In genomic region chr14:31930367-31930766, GRCm38 (mm10) we compare ENCODE assay signal across 9 mouse cellular contexts.
DNase-seq lines count a peak whose midpoint lies in the region; ATAC-seq lines count a peak whose summit lies in the region.
"Had no signal": no experiment of that assay in that cellular context is flagged by ENCODE, and none has a peak within 500 bp of the region (broad histone marks: within the 10 kb centered on the region; RNA-seq: fewer than 3 reads in every experiment).

No protein-coding gene starts in this region.

- peaks cover 22% of the 10 kb centered on the region for H3K4me1 ChIP-seq in hindbrain, embryonic 13.5 days (replicated peaks)
- H3K4me1 ChIP-seq in hindbrain, embryonic 16.5 days (ENCODE audit: control insufficient read depth, insufficient read depth, low read depth, low read length), result no peaks in the 10 kb centered on the region
- peaks cover 31% of the 10 kb centered on the region for H3K4me1 ChIP-seq in heart, embryonic 12.5 days (replicated peaks)

- 0 out of 2 replicates have a peak overlapping the region, but pooled peaks have one; percentile 1 for H3K27ac ChIP-seq in hindbrain, embryonic 13.5 days
- no peak overlapping the region for H3K27ac ChIP-seq in hindbrain, embryonic 16.5 days (ENCODE audit: low read depth, low read length)
- peak overlapping the region; percentile 75; the same call in 1 of the 2 replicates for H3K27ac ChIP-seq in heart, embryonic 12.5 days (ENCODE audit: poor library complexity, severe bottlenecking)
- H3K27ac ChIP-seq: limb, embryonic 12.5 days had no signal

- H3K4me3 ChIP-seq in hindbrain, embryonic 13.5 days, result no peak overlapping the region
- H3K4me3 ChIP-seq in hindbrain, embryonic 16.5 days (ENCODE audit: low read length), result no peak overlapping the region
- H3K4me3 ChIP-seq in heart, embryonic 12.5 days, result no peak overlapping the region
- H3K4me3 ChIP-seq: limb, embryonic 12.5 days had no signal

- H3K4me2 ChIP-seq in hindbrain, embryonic 13.5 days, result no peak overlapping the region
- H3K4me2 ChIP-seq in hindbrain, embryonic 16.5 days (ENCODE audit: low read length), result no peak overlapping the region
- H3K4me2 ChIP-seq in heart, embryonic 12.5 days, result peak overlapping the region; percentile 36
- H3K4me2 ChIP-seq: limb, embryonic 12.5 days had no signal

- ATAC-seq in hindbrain, embryonic 13.5 days (ENCODE audit: low FRiP score), result no peak
- ATAC-seq in hindbrain, embryonic 16.5 days, result no peak
- peak; percentile 71 for ATAC-seq in heart, embryonic 12.5 days (ENCODE audit: insufficient number of reproducible peaks, low FRiP score)
- peak; percentile 80 for ATAC-seq in megakaryocyte progenitor cell, adult 5-6 weeks (replicated peaks; ENCODE audit: poor library complexity)
- ATAC-seq in erythroblast, adult 5-6 weeks (replicated peaks; ENCODE audit: low FRiP score, poor library complexity, severe bottlenecking), result no peak

- no peaks in the 10 kb centered on the region for H3K36me3 ChIP-seq in hindbrain, embryonic 13.5 days
- H3K36me3 ChIP-seq in hindbrain, embryonic 16.5 days (ENCODE audit: control insufficient read depth, insufficient read depth, low read length), result no peaks in the 10 kb centered on the region
- no peaks in the 10 kb centered on the region for H3K36me3 ChIP-seq in heart, embryonic 12.5 days
- H3K36me3 ChIP-seq: limb, embryonic 12.5 days had no signal

- H3K9ac ChIP-seq in hindbrain, embryonic 13.5 days, result no peak overlapping the region
- no peak overlapping the region for H3K9ac ChIP-seq in hindbrain, embryonic 16.5 days (ENCODE audit: low read depth, low read length)
- H3K9ac ChIP-seq in heart, embryonic 12.5 days, result no peak overlapping the region
- H3K9ac ChIP-seq: limb, embryonic 12.5 days had no signal

- 69% methylated on average over 9 of the region's 9 CpGs for WGBS in hindbrain, embryonic 13.5 days
- WGBS in hindbrain, embryonic 16.5 days, result 56% methylated on average over 9 of the region's 9 CpGs
- WGBS in heart, embryonic 12.5 days, result 44% methylated on average over 9 of the region's 9 CpGs

- no peaks in the 10 kb centered on the region for H3K27me3 ChIP-seq in hindbrain, embryonic 13.5 days
- no peaks in the 10 kb centered on the region for H3K27me3 ChIP-seq in hindbrain, embryonic 16.5 days (replicated peaks; ENCODE audit: control insufficient read depth, insufficient read depth, low read length)
- no peaks in the 10 kb centered on the region for H3K27me3 ChIP-seq in heart, embryonic 12.5 days (replicated peaks)
- H3K27me3 ChIP-seq: limb, embryonic 12.5 days had no signal

- no peaks in the 10 kb centered on the region for H3K9me3 ChIP-seq in hindbrain, embryonic 13.5 days
- no peaks in the 10 kb centered on the region for H3K9me3 ChIP-seq in hindbrain, embryonic 16.5 days (ENCODE audit: control insufficient read depth, low read length)
- peaks cover 10% of the 10 kb centered on the region for H3K9me3 ChIP-seq in heart, embryonic 12.5 days (replicated peaks)

- DNase-seq in ES-CJ7 (ENCODE audit: low read depth, low spot score), result peak; percentile 24
- peak; percentile 52 for DNase-seq in cerebellum, adult 8-10 months
- peak; percentile 93 for DNase-seq in kidney, postnatal 25 days

Comparison
In these comparisons a context has a peak if more than half of its experiments do, and no peak if none do; other contexts are left out.
1. ATAC-seq: peak in heart, embryonic 12.5 days (single experiment) and megakaryocyte progenitor cell, adult 5-6 weeks (single experiment); none in hindbrain, embryonic 13.5 days (single experiment), hindbrain, embryonic 16.5 days (single experiment) and erythroblast, adult 5-6 weeks (single experiment).
2. DNase-seq: peak in every context shown above with its lines; median percentile 93 in kidney, postnatal 25 days; 52 in cerebellum, adult 8-10 months; 24 in ES-CJ7.